Mouse (Mus musculus): ENCODE results near the gene Ncbp1.

DNA sequence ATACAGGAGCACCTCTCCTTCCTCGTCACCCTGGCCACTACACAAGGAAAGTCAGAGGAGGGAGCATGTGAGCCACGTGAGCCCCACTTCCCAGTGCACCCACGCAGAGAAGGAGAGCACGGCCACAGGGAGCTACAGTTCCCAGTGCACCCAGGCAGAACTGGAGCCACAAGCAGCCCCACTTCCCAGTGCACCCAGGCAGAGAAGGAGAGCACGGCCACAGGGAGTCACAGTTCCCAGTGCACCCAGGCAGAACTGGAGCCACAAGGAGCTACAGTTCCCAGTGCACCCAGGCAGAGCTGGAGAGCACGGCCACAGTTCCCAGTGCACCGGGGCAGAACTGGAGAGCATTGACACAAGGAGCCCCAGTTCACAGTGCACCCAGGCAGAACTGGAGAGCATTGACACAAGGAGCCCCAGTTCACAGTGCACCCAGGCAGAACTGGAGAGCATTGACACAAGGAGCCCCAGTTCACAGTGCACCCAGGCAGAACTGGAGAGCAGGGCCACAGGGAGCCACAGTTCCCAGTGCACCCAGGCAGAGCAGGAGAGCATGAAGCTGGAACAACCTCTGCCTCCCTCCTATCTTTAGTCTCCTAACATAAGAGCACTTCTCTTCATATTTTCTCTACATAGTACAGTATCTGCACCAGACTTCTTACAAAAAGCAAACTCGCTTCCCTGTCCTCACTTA, 9.0 kb upstream of the Ncbp1 start:
- TF ChIP-seq CTCF (IDR thresholded peaks at IDR 0.05; ENCODE audit: borderline replicate concordance, insufficient read depth, low read length) (no peak), POLR2A (IDR thresholded peaks at IDR 0.05; ENCODE audit: low read depth, low read length) (no peak)
